Mouse (Mus musculus): ENCODE data around the gene Myo6. TPM values are rescaled to one million over a fixed set of nuclear protein-coding genes. Genes with fewer than 3 reads are reported as not detected.

Gene Myo6
- polyA plus RNA-seq, 1 experiment from 2014 or later: 15.2 TPM

DNA sequence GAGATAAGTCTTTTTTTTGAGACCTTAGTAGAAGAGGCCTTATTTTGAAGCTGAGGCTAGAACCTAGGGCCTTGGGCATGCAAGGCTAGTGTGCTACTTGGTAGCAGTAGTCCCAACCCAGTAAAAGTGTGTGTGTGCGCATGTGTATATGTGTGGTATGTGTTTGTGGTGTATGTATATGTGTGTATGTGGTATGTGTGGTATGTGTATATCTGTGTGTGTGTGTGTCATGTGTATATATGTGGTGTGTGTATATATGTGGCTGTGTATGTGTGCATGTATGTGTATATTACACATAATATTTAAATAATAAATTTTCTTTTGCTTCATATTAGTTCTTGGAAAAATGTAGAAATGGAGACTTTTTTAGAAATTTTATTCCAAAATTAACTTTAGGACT is 115.9 kb downstream of the Myo6 start:
- H3K9ac ChIP-seq (ENCODE audit: low read length): no peak overlapping the region
- H3K4me1 ChIP-seq (ENCODE audit: control insufficient read depth in 2 of 2, insufficient read depth in 2 of 2, low read length in 2 of 2): peaks cover 0 to 3% of the 10 kb centered on the region in 2 experiments; a peak in 1 of 4 replicates
- no peaks in the 10 kb centered on the region for H3K9me3 ChIP-seq (ENCODE audit: control insufficient read depth, low read length)
- H3K27ac ChIP-seq (replicated peaks in 1 of 2; ENCODE audit: control insufficient read depth in 1 of 2, insufficient read depth in 1 of 2, low read depth in 2 of 2, low read length in 2 of 2): no peak overlapping the region
- ATAC-seq (ENCODE audit: insufficient number of reproducible peaks, insufficient read depth, low FRiP score, low read depth): no peak
- WGBS: 93% methylated on average over 1 of the region's 1 CpGs
- H3K27me3 ChIP-seq (ENCODE audit: control insufficient read depth, insufficient read depth, low read length): no peaks in the 10 kb centered on the region
- no peak overlapping the region for H3K4me3 ChIP-seq (ENCODE audit: control insufficient read depth in 1 of 2, insufficient read depth in 1 of 2, low read depth in 1 of 2, low read length in 2 of 2)
- H3K4me2 ChIP-seq (ENCODE audit: low read length): no peak overlapping the region
- H3K36me3 ChIP-seq (ENCODE audit: control insufficient read depth, insufficient read depth, low read length): peaks cover 39% of the 10 kb centered on the region

DNA sequence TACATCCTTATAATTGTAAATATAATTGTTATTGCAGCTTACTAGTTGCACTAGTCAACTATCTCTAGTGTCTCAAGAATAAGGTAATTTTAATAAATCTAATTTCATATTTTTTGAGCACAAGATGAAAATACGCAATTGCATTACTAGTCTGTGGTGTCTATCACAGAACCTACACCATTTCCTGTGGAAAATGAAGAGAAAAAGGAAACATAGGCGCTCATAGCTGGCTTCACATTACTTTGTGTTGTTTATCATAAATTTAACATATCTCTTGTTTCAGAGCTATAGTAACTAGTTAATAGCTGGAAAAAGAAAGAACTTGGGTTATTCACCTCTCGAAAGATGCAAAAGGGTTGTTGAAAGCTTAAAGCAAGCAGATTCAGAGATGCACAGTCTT is 117.6 kb downstream of the Myo6 start:
- Histone ChIP-seq H3K27ac (replicated peaks in 1 of 2; ENCODE audit: control insufficient read depth in 1 of 2, insufficient read depth in 1 of 2, low read depth in 2 of 2, low read length in 2 of 2) (no peak overlapping the region), H3K36me3 (ENCODE audit: control insufficient read depth, insufficient read depth, low read length) (peaks cover 35% of the 10 kb centered on the region), H3K27me3 (ENCODE audit: control insufficient read depth, insufficient read depth, low read length) (no peaks in the 10 kb centered on the region), H3K4me2 (ENCODE audit: low read length) (no peak overlapping the region), H3K4me3 (ENCODE audit: control insufficient read depth in 1 of 2, insufficient read depth in 1 of 2, low read depth in 1 of 2, low read length in 2 of 2) (no peak overlapping the region), H3K4me1 (ENCODE audit: control insufficient read depth in 2 of 2, insufficient read depth in 2 of 2, low read length in 2 of 2) (peaks cover 0 to 3% of the 10 kb centered on the region in 2 experiments; a peak in 1 of 4 replicates), H3K9me3 (ENCODE audit: control insufficient read depth, low read length) (no peaks in the 10 kb centered on the region), H3K9ac (ENCODE audit: low read length) (no peak overlapping the region)
- WGBS: 91% methylated on average over 3 of the region's 3 CpGs
- no peak for ATAC-seq (ENCODE audit: insufficient number of reproducible peaks, insufficient read depth, low FRiP score, low read depth)

- Histone ChIP-seq H3K4me2 (ENCODE audit: low read length) (no peak overlapping the region), H3K9ac (ENCODE audit: low read length) (no peak overlapping the region), H3K4me1 (ENCODE audit: control insufficient read depth in 2 of 2, insufficient read depth in 2 of 2, low read length in 2 of 2) (no peaks in the 10 kb centered on the region), H3K4me3 (ENCODE audit: control insufficient read depth in 1 of 2, insufficient read depth in 1 of 2, low read depth in 1 of 2, low read length in 2 of 2) (no peak overlapping the region), H3K9me3 (ENCODE audit: control insufficient read depth, low read length) (no peaks in the 10 kb centered on the region), H3K27me3 (ENCODE audit: control insufficient read depth, insufficient read depth, low read length) (no peaks in the 10 kb centered on the region), H3K36me3 (ENCODE audit: control insufficient read depth, insufficient read depth, low read length) (peaks cover 48% of the 10 kb centered on the region), H3K27ac (replicated peaks in 1 of 2; ENCODE audit: control insufficient read depth in 1 of 2, insufficient read depth in 1 of 2, low read depth in 2 of 2, low read length in 2 of 2) (no peak overlapping the region)
- no peak for ATAC-seq (ENCODE audit: insufficient number of reproducible peaks, insufficient read depth, low FRiP score, low read depth)
- 81% methylated on average over 2 of the region's 2 CpGs for WGBS
Measured at GRCm38 (mm10) chr9:80284539-80285174, 119.8 kb downstream of the Myo6 start.

DNA sequence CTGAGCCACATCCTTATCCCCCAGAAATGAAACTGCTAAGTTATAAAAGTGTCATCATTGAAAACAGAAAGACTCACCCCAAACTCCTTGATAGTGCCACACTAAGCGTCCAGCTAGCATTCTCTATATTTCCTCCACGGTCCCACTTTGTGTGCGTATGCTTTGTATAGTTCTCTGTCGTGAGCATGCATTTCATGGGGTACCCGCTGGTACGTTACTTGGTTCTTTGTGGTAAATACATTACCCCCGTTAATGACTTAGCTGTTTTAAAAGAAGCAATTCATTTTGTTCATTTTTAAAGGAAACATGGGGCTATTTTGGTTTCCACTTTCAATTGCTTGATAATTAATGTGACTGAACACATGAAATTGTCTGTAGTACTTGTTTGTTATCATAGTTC is 122.0 kb downstream of the Myo6 start:
- H3K36me3 ChIP-seq (ENCODE audit: control insufficient read depth, insufficient read depth, low read length): peaks cover 52% of the 10 kb centered on the region
- H3K4me3 ChIP-seq (ENCODE audit: control insufficient read depth in 1 of 2, insufficient read depth in 1 of 2, low read depth in 1 of 2, low read length in 2 of 2): no peak overlapping the region
- no peaks in the 10 kb centered on the region for H3K27me3 ChIP-seq (ENCODE audit: control insufficient read depth, insufficient read depth, low read length)
- H3K4me1 ChIP-seq (ENCODE audit: control insufficient read depth in 2 of 2, insufficient read depth in 2 of 2, low read length in 2 of 2): no peaks in the 10 kb centered on the region
- no peak overlapping the region for H3K9ac ChIP-seq (ENCODE audit: low read length)
- H3K9me3 ChIP-seq (ENCODE audit: control insufficient read depth, low read length): no peaks in the 10 kb centered on the region
- no peak overlapping the region for H3K4me2 ChIP-seq (ENCODE audit: low read length)
- WGBS: 89% methylated on average over 7 of the region's 7 CpGs
- no peak overlapping the region for H3K27ac ChIP-seq (replicated peaks in 1 of 2; ENCODE audit: control insufficient read depth in 1 of 2, insufficient read depth in 1 of 2, low read depth in 2 of 2, low read length in 2 of 2)
- no peak for ATAC-seq (ENCODE audit: insufficient number of reproducible peaks, insufficient read depth, low FRiP score, low read depth)

GRCm38 (mm10) chr9:80293056-80293584 is 128.3 kb downstream of the Myo6 start:
- ATAC-seq (ENCODE audit: insufficient number of reproducible peaks, insufficient read depth, low FRiP score, low read depth): no peak

GRCm38 (mm10) chr9:80296086-80296485 is 131.3 kb downstream of the Myo6 start:
- 60% methylated on average over 4 of the region's 4 CpGs for WGBS
- H3K9me3 ChIP-seq (ENCODE audit: control insufficient read depth, low read length): no peaks in the 10 kb centered on the region
- no peak overlapping the region for H3K4me2 ChIP-seq (ENCODE audit: low read length)
- H3K27ac ChIP-seq (replicated peaks in 1 of 2; ENCODE audit: control insufficient read depth in 1 of 2, insufficient read depth in 1 of 2, low read depth in 2 of 2, low read length in 2 of 2): no peak overlapping the region
- no peak for ATAC-seq (ENCODE audit: insufficient number of reproducible peaks, insufficient read depth, low FRiP score, low read depth)
- H3K4me3 ChIP-seq (ENCODE audit: control insufficient read depth in 1 of 2, insufficient read depth in 1 of 2, low read depth in 1 of 2, low read length in 2 of 2): no peak overlapping the region
- H3K9ac ChIP-seq (ENCODE audit: low read length): no peak overlapping the region
- no peaks in the 10 kb centered on the region for H3K27me3 ChIP-seq (ENCODE audit: control insufficient read depth, insufficient read depth, low read length)
- H3K36me3 ChIP-seq (ENCODE audit: control insufficient read depth, insufficient read depth, low read length): peaks cover 22% of the 10 kb centered on the region
- no peaks in the 10 kb centered on the region for H3K4me1 ChIP-seq (ENCODE audit: control insufficient read depth in 2 of 2, insufficient read depth in 2 of 2, low read length in 2 of 2)

More at GRCm38 (mm10) chr9:80293056-80293584, 128.3 kb downstream of the Myo6 start:
- Histone ChIP-seq H3K4me3 (ENCODE audit: control insufficient read depth in 1 of 2, insufficient read depth in 1 of 2, low read depth in 1 of 2, low read length in 2 of 2) (no peak overlapping the region), H3K36me3 (ENCODE audit: control insufficient read depth, insufficient read depth, low read length) (peaks cover 28% of the 10 kb centered on the region), H3K27ac (replicated peaks in 1 of 2; ENCODE audit: control insufficient read depth in 1 of 2, insufficient read depth in 1 of 2, low read depth in 2 of 2, low read length in 2 of 2) (no peak overlapping the region), H3K9ac (ENCODE audit: low read length) (no peak overlapping the region), H3K4me1 (ENCODE audit: control insufficient read depth in 2 of 2, insufficient read depth in 2 of 2, low read length in 2 of 2) (no peaks in the 10 kb centered on the region), H3K27me3 (ENCODE audit: control insufficient read depth, insufficient read depth, low read length) (no peaks in the 10 kb centered on the region), H3K4me2 (ENCODE audit: low read length) (no peak overlapping the region), H3K9me3 (ENCODE audit: control insufficient read depth, low read length) (no peaks in the 10 kb centered on the region)
- 50% methylated on average over 2 of the region's 2 CpGs for WGBS

- ATAC-seq (ENCODE audit: insufficient number of reproducible peaks, insufficient read depth, low FRiP score, low read depth): no peak
- H3K4me1 ChIP-seq (ENCODE audit: control insufficient read depth in 2 of 2, insufficient read depth in 2 of 2, low read length in 2 of 2): no peaks in the 10 kb centered on the region
Measured at GRCm38 (mm10) chr9:80299031-80299430, 134.2 kb downstream of the Myo6 start.

DNA sequence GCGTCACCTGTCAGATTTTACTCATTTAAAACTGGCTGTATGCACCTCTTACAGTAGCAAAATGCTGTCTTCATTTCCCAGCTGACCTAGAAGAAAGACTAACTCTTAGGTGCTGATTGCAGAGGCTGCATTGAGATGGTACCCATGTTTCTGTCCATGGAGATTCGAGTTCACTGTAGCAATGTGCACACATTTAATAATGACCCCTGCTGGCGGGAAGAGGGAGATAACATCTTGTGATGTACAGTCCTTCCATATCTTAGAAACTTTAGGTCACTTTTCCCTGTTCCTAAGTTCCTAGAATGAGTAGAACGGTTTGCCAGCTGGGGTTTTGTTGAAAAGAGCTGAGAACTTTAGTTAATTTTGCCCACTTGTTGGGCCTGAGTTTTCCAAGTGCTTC is 138.7 kb downstream of the Myo6 start:
- no peaks in the 10 kb centered on the region for H3K9me3 ChIP-seq (ENCODE audit: control insufficient read depth, low read length)
- H3K4me1 ChIP-seq (ENCODE audit: control insufficient read depth in 2 of 2, insufficient read depth in 2 of 2, low read length in 2 of 2): no peaks in the 10 kb centered on the region
- H3K9ac ChIP-seq (ENCODE audit: low read length): no peak overlapping the region
- H3K36me3 ChIP-seq (ENCODE audit: control insufficient read depth, insufficient read depth, low read length): peaks cover 34% of the 10 kb centered on the region
- ATAC-seq (ENCODE audit: insufficient number of reproducible peaks, insufficient read depth, low FRiP score, low read depth): no peak
- 72% methylated on average over 4 of the region's 4 CpGs for WGBS
- no peak overlapping the region for H3K27ac ChIP-seq (replicated peaks in 1 of 2; ENCODE audit: control insufficient read depth in 1 of 2, insufficient read depth in 1 of 2, low read depth in 2 of 2, low read length in 2 of 2)
- H3K4me3 ChIP-seq (ENCODE audit: control insufficient read depth in 1 of 2, insufficient read depth in 1 of 2, low read depth in 1 of 2, low read length in 2 of 2): no peak overlapping the region
- H3K27me3 ChIP-seq (ENCODE audit: control insufficient read depth, insufficient read depth, low read length): no peaks in the 10 kb centered on the region
- no peak overlapping the region for H3K4me2 ChIP-seq (ENCODE audit: low read length)

More at GRCm38 (mm10) chr9:80299031-80299430, 134.2 kb downstream of the Myo6 start:
- WGBS: 87% methylated on average over 9 of the region's 9 CpGs
- Histone ChIP-seq H3K9me3 (ENCODE audit: control insufficient read depth, low read length) (no peaks in the 10 kb centered on the region), H3K27ac (replicated peaks in 1 of 2; ENCODE audit: control insufficient read depth in 1 of 2, insufficient read depth in 1 of 2, low read depth in 2 of 2, low read length in 2 of 2) (no peak overlapping the region), H3K27me3 (ENCODE audit: control insufficient read depth, insufficient read depth, low read length) (no peaks in the 10 kb centered on the region), H3K36me3 (ENCODE audit: control insufficient read depth, insufficient read depth, low read length) (peaks cover 25% of the 10 kb centered on the region), H3K9ac (ENCODE audit: low read length) (no peak overlapping the region), H3K4me2 (ENCODE audit: low read length) (no peak overlapping the region), H3K4me3 (ENCODE audit: control insufficient read depth in 1 of 2, insufficient read depth in 1 of 2, low read depth in 1 of 2, low read length in 2 of 2) (no peak overlapping the region)
